Mouse (Mus musculus): ENCODE measurements around the gene Clec4d.

GRCm38 (mm10) chr6:123261555-123262161 lies at the start of gene Clec4d:
- TF ChIP-seq CTCF (IDR thresholded peaks at IDR 0.05; ENCODE audit: extremely low read depth, insufficient read length, insufficient replicate concordance, low read depth, low read length) (no peak), POLR2A (IDR thresholded peaks at IDR 0.05; ENCODE audit: low read depth, low read length) (no peak)

Measured in small intestine, adult 2 months (tissue).